Mouse (Mus musculus): Measurements from ENCODE around the gene Med31. TPM values are rescaled to one million over a fixed set of nuclear protein-coding genes. Genes with fewer than 3 reads are reported as not detected.
"Not testable (repeated sequence)": the region's sequence is repeated elsewhere in the genome, so short reads cannot be mapped to it uniquely, and the experiment has no call there.

Gene Med31
- polyA plus RNA-seq, 1 experiment from 2014 or later: 50.7 TPM

DNA sequence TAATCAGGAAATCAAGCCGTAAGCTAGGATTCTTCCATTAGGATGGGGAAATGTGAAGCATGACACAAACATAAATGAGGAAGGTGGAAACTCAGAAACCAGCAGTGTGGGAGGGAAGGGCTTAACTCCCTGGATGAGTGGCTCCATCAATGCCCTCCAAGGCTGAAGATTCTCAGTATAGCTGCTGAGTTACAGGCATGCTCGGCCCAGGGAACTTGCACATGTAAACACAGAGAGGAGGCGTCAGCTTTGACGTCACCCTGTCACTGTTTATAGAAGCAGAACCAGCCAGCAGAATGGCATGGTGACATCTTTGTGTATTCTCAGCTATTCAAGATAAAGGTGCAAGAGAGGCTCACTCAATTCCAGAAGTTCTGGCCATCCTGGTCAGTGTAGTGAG lies 31.1 kb downstream of the Med31 start:
- no peak overlapping the region for H3K9ac ChIP-seq (replicated peaks; ENCODE audit: low read depth)
- H3K36me3 ChIP-seq (ENCODE audit: insufficient read depth, low read length): 0 out of 2 replicates have a peak, but pooled peaks cover 3% of the 10 kb centered on the region
- peak; percentile 11 for DNase-seq (ENCODE audit: low spot score)
- WGBS: 45% methylated on average over 4 of the region's 4 CpGs
- H3K4me2 ChIP-seq (replicated peaks; ENCODE audit: low read depth, low read length): no peak overlapping the region
- no peak overlapping the region for H3K27ac ChIP-seq (ENCODE audit: low read length)
- H3K27me3 ChIP-seq (replicated peaks; ENCODE audit: insufficient read depth, low read length): no peaks in the 10 kb centered on the region
- TF ChIP-seq CTCF (IDR thresholded peaks at IDR 0.05) (no peak), EP300 (IDR thresholded peaks at IDR 0.05) (no peak)
- H3K4me3 ChIP-seq (ENCODE audit: low read depth, low read length): no peak overlapping the region
- ATAC-seq: peak; percentile 56; the same call in 1 of the 2 replicates
- H3K9me3 ChIP-seq (ENCODE audit: low read length): no peaks in the 10 kb centered on the region
- H3K4me1 ChIP-seq (ENCODE audit: insufficient read depth, low read depth, low read length): no peaks in the 10 kb centered on the region

- DNase-seq (ENCODE audit: low spot score) (no peak), ATAC-seq (no peak)
- WGBS: 76% methylated on average over 4 of the region's 4 CpGs
- H3K9ac ChIP-seq (replicated peaks; ENCODE audit: low read depth): no peak overlapping the region
- H3K4me3 ChIP-seq (ENCODE audit: low read depth, low read length): no peak overlapping the region
- H3K27ac ChIP-seq (ENCODE audit: low read length): no peak overlapping the region
- H3K4me2 ChIP-seq (replicated peaks; ENCODE audit: low read depth, low read length): no peak overlapping the region
- 0 out of 2 replicates have a peak, but pooled peaks cover 5% of the 10 kb centered on the region for H3K36me3 ChIP-seq (ENCODE audit: insufficient read depth, low read length)
- TF ChIP-seq CTCF (IDR thresholded peaks at IDR 0.05) (no peak), EP300 (IDR thresholded peaks at IDR 0.05) (no peak)
- no peaks in the 10 kb centered on the region for H3K27me3 ChIP-seq (replicated peaks; ENCODE audit: insufficient read depth, low read length)
- H3K9me3 ChIP-seq (ENCODE audit: low read length): no peaks in the 10 kb centered on the region
- no peaks in the 10 kb centered on the region for H3K4me1 ChIP-seq (ENCODE audit: insufficient read depth, low read depth, low read length)
Observed at GRCm38 (mm10) chr11:72181136-72181535, 34.3 kb downstream of the Med31 start.

- Histone ChIP-seq H3K9ac (replicated peaks; ENCODE audit: low read depth) (no peak overlapping the region), H3K4me3 (ENCODE audit: low read depth, low read length) (no peak overlapping the region), H3K27me3 (replicated peaks; ENCODE audit: insufficient read depth, low read length) (no peaks in the 10 kb centered on the region), H3K4me2 (replicated peaks; ENCODE audit: low read depth, low read length) (no peak overlapping the region), H3K4me1 (ENCODE audit: insufficient read depth, low read depth, low read length) (no peaks in the 10 kb centered on the region), H3K9me3 (ENCODE audit: low read length) (no peaks in the 10 kb centered on the region), H3K36me3 (ENCODE audit: insufficient read depth, low read length) (0 out of 2 replicates have a peak, but pooled peaks cover 5% of the 10 kb centered on the region), H3K27ac (ENCODE audit: low read length) (no peak overlapping the region)
- ATAC-seq (no peak), DNase-seq (ENCODE audit: low spot score) (no peak)
- WGBS: 91% methylated on average over 5 of the region's 5 CpGs
- TF ChIP-seq CTCF (IDR thresholded peaks at IDR 0.05) (no peak), EP300 (IDR thresholded peaks at IDR 0.05) (no peak)
Observed at GRCm38 (mm10) chr11:72180556-72180955, 34.8 kb downstream of the Med31 start.

- TF ChIP-seq CTCF (IDR thresholded peaks at IDR 0.05): no peak
- no peak for TF ChIP-seq EP300 (IDR thresholded peaks at IDR 0.05)
- H3K36me3 ChIP-seq (ENCODE audit: insufficient read depth, low read length): peaks cover 12% of the 10 kb centered on the region; the same call in 1 of the 2 replicates
- H3K4me3 ChIP-seq (ENCODE audit: low read depth, low read length): no peak overlapping the region
- DNase-seq (ENCODE audit: low spot score) (no peak), ATAC-seq (no peak)
- no peak overlapping the region for H3K4me2 ChIP-seq (replicated peaks; ENCODE audit: low read depth, low read length)
- WGBS: 81% methylated on average over 3 of the region's 3 CpGs
- H3K4me1 ChIP-seq (ENCODE audit: insufficient read depth, low read depth, low read length): no peaks in the 10 kb centered on the region
- H3K27ac ChIP-seq (ENCODE audit: low read length): no peak overlapping the region
- H3K27me3 ChIP-seq (replicated peaks; ENCODE audit: insufficient read depth, low read length): no peaks in the 10 kb centered on the region
- no peak overlapping the region for H3K9ac ChIP-seq (replicated peaks; ENCODE audit: low read depth)
- no peaks in the 10 kb centered on the region for H3K9me3 ChIP-seq (ENCODE audit: low read length)
Observed at GRCm38 (mm10) chr11:72176553-72176952, 38.8 kb downstream of the Med31 start.

GRCm38 (mm10) chr11:72175966-72176365 lies 39.4 kb downstream of the Med31 start:
- Histone ChIP-seq H3K9me3 (ENCODE audit: low read length) (no peaks in the 10 kb centered on the region), H3K27ac (ENCODE audit: low read length) (no peak overlapping the region), H3K4me1 (ENCODE audit: insufficient read depth, low read depth, low read length) (no peaks in the 10 kb centered on the region), H3K4me3 (ENCODE audit: low read depth, low read length) (no peak overlapping the region), H3K9ac (replicated peaks; ENCODE audit: low read depth) (no peak overlapping the region), H3K4me2 (replicated peaks; ENCODE audit: low read depth, low read length) (no peak overlapping the region), H3K27me3 (replicated peaks; ENCODE audit: insufficient read depth, low read length) (no peaks in the 10 kb centered on the region), H3K36me3 (ENCODE audit: insufficient read depth, low read length) (peaks cover 12% of the 10 kb centered on the region; the same call in 1 of the 2 replicates)
- DNase-seq (ENCODE audit: low spot score): no peak
- 85% methylated on average over 5 of the region's 5 CpGs for WGBS
- no peak for ATAC-seq
- TF ChIP-seq CTCF (IDR thresholded peaks at IDR 0.05) (no peak), EP300 (IDR thresholded peaks at IDR 0.05) (no peak)

GRCm38 (mm10) chr11:72174721-72175120 lies 40.7 kb downstream of the Med31 start:
- H3K4me1 ChIP-seq (ENCODE audit: insufficient read depth, low read depth, low read length): no peaks in the 10 kb centered on the region
- no peak for TF ChIP-seq EP300 (IDR thresholded peaks at IDR 0.05)
- TF ChIP-seq CTCF (IDR thresholded peaks at IDR 0.05): no peak
- H3K9ac ChIP-seq (replicated peaks; ENCODE audit: low read depth): no peak overlapping the region
- H3K27me3 ChIP-seq (replicated peaks; ENCODE audit: insufficient read depth, low read length): no peaks in the 10 kb centered on the region
- DNase-seq (ENCODE audit: low spot score) (no peak), ATAC-seq (no peak)
- no peaks in the 10 kb centered on the region for H3K9me3 ChIP-seq (ENCODE audit: low read length)
- no peak overlapping the region for H3K27ac ChIP-seq (ENCODE audit: low read length)
- no peak overlapping the region for H3K4me3 ChIP-seq (ENCODE audit: low read depth, low read length)
- WGBS: 90% methylated on average over 6 of the region's 6 CpGs
- no peak overlapping the region for H3K4me2 ChIP-seq (replicated peaks; ENCODE audit: low read depth, low read length)
- peaks cover 12% of the 10 kb centered on the region; the same call in 1 of the 2 replicates for H3K36me3 ChIP-seq (ENCODE audit: insufficient read depth, low read length)

- H3K9ac ChIP-seq (replicated peaks; ENCODE audit: low read depth): no peak overlapping the region
- no peak overlapping the region for H3K4me3 ChIP-seq (ENCODE audit: low read depth, low read length)
- no peaks in the 10 kb centered on the region for H3K9me3 ChIP-seq (ENCODE audit: low read length)
- H3K27me3 ChIP-seq (replicated peaks; ENCODE audit: insufficient read depth, low read length): no peaks in the 10 kb centered on the region
- peaks cover 12% of the 10 kb centered on the region; the same call in 1 of the 2 replicates for H3K36me3 ChIP-seq (ENCODE audit: insufficient read depth, low read length)
- ATAC-seq: no peak
- TF ChIP-seq EP300 (IDR thresholded peaks at IDR 0.05) (no peak), CTCF (IDR thresholded peaks at IDR 0.05) (no peak)
- H3K4me1 ChIP-seq (ENCODE audit: insufficient read depth, low read depth, low read length): no peaks in the 10 kb centered on the region
- H3K4me2 ChIP-seq (replicated peaks; ENCODE audit: low read depth, low read length): no peak overlapping the region
- H3K27ac ChIP-seq (ENCODE audit: low read length): no peak overlapping the region
- 85% methylated on average over 5 of the region's 5 CpGs for WGBS
- no peak for DNase-seq (ENCODE audit: low spot score)
Observed at GRCm38 (mm10) chr11:72173506-72173905, 41.9 kb downstream of the Med31 start.

GRCm38 (mm10) chr11:72171906-72172305 lies 43.5 kb downstream of the Med31 start:
- H3K9me3 ChIP-seq (ENCODE audit: low read length); H3K4me1 ChIP-seq (ENCODE audit: insufficient read depth, low read depth, low read length); H3K9ac ChIP-seq (replicated peaks; ENCODE audit: low read depth); H3K36me3 ChIP-seq (ENCODE audit: insufficient read depth, low read length); H3K27me3 ChIP-seq (replicated peaks; ENCODE audit: insufficient read depth, low read length); H3K27ac ChIP-seq (ENCODE audit: low read length); H3K4me3 ChIP-seq (ENCODE audit: low read depth, low read length); ATAC-seq; DNase-seq (ENCODE audit: low spot score); H3K4me2 ChIP-seq (replicated peaks; ENCODE audit: low read depth, low read length): not testable (repeated sequence)
- WGBS: 76% methylated on average over 4 of the region's 4 CpGs
